Mouse (Mus musculus) natural killer cell, adult 2 months (primary cell): ENCODE data around the gene Hist1h1a.
"Not testable (repeated sequence)": the region's sequence is repeated elsewhere in the genome, so short reads cannot be mapped to it uniquely, and the experiment has no call there.

ENCODE experiments used
- DNase-seq, 2 experiments: peaks; one replicate each; pipeline ENCODE4 v3.0.0; 2022; ENCODE audit warnings: low spot score in 2 of 2

Gene Hist1h1a

DNA sequence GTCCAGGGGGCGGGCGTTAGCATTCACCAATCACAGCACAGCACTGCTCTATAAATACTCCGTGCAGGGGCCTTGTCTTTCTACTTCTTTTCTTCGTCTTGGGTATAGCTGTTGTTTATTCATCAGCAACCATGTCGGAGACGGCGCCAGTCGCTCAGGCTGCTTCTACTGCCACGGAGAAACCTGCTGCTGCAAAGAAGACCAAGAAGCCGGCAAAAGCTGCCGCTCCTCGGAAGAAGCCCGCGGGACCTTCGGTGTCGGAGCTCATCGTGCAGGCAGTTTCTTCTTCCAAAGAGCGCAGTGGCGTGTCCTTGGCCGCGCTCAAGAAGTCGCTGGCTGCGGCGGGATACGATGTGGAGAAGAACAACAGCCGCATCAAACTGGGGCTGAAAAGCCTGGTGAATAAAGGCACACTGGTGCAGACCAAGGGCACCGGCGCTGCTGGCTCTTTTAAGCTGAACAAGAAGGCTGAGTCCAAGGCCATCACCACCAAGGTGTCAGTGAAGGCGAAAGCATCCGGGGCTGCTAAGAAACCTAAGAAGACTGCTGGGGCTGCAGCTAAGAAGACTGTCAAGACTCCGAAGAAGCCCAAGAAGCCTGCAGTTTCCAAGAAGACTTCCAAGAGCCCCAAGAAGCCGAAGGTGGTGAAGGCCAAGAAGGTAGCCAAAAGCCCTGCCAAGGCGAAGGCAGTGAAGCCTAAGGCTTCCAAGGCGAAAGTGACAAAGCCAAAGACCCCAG lies at the start of gene Hist1h1a:
TSS of gene Hist1h1a (plus strand) at position 81 of the 738 bp plus-strand sequence.
- peak; percentile 78 to 84 for DNase-seq

DNA sequence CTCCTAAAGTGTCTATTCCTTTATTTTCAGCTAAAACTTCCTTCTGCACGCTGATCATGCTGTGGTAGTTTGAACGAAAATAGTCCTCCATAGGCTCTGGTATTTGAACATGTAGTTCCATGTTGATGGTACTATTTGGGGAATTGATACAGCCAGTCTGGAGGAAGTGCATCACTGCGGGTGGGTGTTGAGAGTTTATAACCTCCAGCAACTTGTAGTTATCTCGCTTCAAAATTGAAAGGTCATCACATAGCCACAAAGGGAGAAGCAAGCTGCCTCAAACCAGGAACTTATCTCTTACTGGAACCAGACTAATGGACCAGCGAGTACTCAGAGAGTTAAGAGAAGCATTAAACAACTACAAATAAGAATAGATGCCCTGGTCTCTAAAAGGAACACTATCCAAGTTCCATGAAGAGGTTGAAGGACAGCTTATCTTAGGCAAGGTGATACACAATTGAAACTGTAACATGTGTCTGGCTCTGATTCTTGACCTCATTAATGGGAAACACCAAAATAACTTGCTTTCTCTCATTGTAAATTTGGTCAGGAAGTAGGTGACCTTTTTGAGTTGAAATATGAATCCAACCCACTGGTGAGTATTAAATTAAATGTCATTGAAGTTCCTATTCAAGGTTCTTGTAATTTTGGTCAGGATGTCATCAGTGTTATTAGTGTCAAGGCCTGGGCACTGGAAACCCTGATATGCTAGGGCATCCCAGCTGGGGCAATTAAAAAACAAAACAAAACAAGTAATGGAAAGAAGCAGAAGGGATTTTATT lies 47.0 kb upstream of the Hist1h1a start:
- DNase-seq = no peak

DNA sequence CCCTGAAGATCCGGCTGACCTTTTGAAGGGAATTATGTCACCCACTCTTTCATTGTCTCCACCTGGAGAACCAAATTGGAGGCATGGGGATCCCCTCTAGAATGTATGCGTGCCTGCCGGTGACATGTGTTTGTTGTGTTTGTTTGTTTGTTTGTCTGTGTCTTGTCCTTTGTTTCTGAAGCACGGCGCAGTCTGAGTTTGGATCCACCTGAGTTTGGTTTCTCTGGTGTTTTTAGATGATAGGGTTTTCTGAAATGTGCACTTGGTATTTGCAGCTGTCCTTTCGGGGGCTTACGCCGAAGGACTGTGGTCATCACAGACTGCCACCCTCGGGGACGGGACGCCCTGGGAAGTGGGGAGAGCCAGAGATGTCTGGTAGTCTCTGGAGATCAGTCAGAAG lies 46.3 kb upstream of the Hist1h1a start:
- DNase-seq = no peak

DNA sequence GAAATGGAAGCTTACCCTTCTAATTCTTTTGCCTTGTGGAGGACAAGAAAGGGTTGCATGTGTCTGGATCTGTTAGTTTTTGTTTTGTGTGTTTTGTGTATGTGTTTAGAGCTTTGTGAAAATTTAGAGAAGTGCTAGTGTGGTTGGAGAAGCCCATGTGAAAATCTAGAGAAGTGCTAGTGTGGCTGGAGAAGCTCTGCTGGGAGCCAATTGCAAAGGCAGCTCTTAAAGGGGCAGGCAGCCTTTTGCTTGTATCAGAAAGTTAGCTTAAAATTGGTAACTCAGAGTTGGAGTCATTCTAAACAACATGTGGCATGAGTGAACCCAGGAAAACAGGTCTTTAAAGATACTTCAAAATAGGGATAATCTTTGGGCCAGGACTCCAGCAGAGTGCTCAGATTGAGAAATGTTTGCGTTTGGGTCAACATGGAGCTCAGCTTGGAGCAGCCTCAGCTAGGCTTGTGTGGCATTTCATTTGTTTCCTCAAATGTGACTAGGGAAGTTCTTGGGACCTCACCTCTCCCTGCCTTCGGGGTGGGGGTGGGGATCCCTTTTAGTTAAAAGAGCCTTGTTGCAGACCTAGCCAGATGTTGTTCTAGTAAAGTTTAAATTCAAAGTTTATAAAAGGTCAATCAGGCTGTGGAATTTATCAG lies 45.7 kb upstream of the Hist1h1a start:
- not testable (repeated sequence) for DNase-seq

DNA sequence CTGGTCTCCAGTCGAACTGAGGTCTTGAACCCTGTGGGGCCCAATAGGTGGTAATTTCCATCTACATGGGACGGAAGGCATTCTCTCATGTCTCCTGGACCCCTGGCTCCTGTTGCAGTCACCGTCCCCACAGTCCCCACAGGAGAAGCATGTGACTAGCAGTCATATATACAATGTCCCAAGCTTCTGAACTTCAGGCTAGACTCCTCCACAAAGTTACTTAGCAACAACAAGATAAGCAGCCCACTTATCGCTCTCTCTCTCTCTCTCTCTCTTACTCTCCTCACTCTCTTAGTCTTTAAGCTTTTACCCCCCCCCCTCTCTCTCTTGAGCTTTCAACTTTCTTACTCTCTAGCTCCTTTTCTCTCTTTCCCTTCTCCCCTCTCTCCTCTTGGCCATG lies 39.2 kb upstream of the Hist1h1a start:
- DNase-seq = no peak

DNA sequence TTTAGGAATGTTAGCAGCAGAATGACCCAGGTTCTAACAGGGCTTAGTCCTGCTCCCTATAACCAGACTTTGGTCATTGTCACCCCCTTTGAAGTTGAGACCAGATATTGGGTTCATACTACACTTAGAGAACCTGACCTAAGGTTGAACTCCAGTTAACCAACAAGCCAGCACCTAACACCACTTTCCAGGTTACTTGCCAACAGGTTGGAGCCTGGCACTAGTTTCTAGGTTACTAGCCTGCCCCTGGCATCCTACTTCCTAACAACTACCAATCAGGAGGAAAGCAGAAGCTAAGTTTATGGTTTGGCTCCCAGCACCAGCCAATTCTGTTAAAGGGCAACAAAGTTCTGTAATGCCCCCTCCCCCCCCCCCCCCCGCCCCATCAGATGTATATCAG lies 38.3 kb upstream of the Hist1h1a start:
- no peak for DNase-seq

DNA sequence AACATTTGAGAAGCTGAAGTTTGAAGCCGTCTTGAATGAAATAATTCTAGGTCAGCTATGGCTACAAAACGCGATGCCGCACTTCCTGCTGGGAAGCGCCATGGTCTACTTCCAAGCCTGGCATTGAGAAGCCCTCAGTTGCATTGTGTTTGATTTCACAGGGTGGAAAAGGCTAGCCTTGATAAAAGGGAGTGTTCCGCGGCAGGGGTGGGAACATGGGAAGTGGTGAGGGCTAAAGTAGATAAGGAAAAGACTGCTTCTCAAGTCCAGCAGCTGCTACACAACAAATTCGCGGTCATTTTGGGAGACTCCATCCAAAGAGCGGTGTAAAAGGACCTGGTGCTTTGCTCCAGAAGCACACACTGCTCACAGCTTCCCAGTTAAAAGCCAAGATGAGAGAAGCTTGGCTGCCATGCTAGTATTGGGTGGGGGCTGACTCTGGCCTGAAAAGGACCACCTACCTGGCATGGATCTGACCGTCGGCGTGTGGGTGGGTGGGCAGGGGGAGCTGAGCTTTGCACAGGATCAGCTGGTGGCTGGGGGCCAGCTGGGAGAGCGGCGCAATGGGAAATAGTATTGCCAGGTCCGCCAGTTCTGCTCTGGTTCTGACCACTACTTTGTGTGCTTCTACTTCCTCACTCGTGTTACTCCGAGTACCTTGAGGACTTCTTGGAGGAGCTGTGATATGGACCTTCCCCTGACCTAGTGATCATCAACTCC lies 34.8 kb upstream of the Hist1h1a start:
- DNase-seq = no peak

DNA sequence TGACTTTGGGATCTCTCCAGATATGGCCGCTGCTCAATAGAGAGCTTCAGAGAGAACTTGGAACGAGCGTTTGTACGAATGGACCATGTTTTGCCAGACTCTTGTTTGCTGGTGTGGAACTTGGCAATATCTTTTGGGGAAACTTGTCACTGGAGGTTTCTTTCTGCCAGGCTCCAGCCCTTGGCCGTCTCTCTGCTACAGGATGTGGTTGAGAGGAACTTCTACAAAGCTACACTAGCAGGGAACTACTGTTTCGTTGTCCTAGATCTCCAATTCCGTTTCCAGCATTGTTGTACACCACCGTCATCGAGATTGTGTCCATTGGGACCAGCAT lies 34.3 kb upstream of the Hist1h1a start:
- DNase-seq = no peak

DNA sequence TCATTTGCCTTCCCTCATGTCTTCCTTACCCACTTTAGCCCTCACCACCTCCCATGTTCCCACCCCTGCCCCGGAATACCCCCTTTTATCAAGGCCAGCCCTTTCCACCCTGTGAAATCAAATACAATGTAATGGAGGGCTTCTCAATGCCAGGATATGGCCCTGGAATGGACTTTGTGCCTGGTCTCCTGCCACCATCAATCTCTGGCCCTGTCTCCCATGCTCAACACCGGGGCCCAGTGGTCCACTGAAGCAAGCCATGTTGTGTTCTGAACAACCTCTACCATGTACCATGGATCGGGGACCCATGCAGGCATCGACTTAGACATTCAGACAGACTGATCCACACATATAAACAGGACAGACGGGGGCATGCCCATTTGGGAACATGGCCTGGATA lies 33.8 kb upstream of the Hist1h1a start:
- no peak for DNase-seq

DNA sequence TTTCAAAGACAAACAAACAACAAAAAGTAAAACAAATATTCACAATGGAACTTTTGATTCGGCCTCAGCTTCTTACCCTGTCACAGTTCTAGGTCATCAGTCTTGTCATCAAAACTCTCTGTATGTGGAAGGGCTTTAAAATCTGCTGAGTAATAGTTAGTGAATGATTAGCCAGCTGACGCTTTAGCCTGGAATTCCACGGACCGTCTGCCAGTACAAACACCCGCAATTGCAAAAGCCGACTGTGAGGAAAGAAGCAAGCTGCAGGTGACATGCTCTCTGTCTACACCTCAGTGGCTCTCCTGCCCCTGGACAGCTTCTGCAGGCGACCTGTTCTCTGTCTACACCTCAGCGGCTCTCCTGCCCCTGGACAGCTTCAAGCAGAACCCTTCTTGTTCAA lies 33.0 kb upstream of the Hist1h1a start:
- no peak for DNase-seq

DNA sequence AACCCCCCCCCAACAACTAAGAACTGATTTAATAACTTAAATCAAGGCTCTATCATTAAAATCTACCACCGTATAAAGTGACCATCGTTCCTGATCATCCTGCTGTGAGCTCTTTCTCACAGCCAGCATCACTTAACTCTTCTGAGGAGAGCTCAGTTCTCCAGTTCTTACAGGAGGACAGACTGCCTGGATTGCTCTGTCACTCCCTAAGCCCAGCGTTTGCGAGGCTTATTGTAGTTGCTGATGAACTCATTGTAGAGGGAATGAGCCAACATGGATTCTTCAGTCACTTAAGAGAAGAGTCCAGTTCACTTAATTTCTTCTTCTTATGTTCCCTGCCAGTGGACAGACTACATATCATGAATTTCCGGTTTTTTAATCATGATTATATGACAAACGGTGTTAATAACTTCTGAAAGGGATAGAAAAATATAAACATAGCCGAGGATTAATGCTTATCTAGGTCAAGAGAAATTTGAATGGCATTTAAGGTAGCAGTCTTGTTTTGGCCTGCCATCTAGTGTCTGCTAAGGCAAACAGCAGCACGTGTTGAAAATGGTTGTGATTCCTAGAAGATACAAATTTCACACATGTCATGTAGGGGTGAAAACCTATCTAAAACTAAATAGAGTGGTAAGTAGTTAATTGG lies 31.2 kb upstream of the Hist1h1a start:
- peak in 1 of 2 experiments; percentile 42 for DNase-seq

DNA sequence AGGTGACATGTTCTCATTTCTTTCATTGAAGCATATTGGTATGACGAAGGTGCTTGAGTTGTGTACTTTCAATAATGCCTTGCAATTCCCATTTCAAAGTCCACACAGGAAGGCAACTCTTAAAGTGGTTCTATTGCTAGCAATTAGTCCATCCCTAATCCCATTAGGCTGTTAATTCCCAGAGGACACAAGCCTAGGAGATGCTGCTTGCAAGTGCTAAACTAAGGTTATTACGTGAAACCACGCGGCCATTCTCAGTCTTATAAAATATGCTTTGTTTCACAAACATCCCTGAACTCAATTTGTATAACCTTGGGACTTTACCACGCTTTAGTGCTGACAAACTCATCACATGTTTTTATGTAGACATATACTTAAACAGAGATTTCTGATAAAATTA lies 26.4 kb upstream of the Hist1h1a start:
- DNase-seq = no peak

DNA sequence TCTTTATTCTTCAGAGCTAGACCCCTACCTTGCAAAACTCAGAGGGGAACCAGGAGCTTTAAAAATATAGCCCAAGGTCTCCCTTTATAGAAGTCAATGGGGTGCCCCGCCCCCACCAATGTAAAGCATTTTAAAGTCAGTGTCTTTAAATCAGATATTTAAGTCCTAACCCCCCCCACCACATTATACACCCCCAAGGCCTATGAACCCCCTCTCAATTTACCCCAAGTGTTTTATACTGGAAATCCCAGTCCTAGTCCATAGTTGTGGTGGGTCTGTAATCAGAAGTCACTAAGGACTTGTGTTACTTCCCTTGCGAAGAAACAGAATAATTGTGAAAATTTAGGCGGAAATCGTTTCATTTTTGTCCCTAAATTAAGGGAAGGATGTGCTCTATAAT lies 25.4 kb upstream of the Hist1h1a start:
- peak in 1 of 2 experiments; percentile 13 for DNase-seq

DNA sequence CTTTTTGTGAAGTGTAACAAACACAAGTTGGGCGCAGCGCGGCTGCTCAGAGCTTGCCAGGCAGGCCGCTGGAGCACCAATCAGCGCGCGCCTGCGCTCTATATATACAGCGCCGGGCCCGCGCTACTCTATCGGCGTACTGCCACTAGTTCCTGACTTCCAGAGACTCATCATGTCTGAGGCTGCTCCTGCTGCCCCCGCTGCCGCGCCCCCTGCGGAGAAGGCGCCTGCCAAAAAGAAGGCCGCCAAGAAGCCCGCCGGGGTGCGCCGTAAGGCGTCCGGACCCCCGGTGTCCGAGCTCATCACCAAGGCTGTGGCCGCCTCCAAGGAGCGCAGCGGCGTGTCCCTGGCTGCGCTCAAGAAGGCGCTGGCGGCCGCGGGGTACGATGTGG lies 24.8 kb upstream of the Hist1h1a start, which contains the start of gene Hist1h1c:
TSS of gene Hist1h1c (plus strand) at position 132 of the 392 bp plus-strand sequence.
- DNase-seq = peak; percentile 89 to 92

DNA sequence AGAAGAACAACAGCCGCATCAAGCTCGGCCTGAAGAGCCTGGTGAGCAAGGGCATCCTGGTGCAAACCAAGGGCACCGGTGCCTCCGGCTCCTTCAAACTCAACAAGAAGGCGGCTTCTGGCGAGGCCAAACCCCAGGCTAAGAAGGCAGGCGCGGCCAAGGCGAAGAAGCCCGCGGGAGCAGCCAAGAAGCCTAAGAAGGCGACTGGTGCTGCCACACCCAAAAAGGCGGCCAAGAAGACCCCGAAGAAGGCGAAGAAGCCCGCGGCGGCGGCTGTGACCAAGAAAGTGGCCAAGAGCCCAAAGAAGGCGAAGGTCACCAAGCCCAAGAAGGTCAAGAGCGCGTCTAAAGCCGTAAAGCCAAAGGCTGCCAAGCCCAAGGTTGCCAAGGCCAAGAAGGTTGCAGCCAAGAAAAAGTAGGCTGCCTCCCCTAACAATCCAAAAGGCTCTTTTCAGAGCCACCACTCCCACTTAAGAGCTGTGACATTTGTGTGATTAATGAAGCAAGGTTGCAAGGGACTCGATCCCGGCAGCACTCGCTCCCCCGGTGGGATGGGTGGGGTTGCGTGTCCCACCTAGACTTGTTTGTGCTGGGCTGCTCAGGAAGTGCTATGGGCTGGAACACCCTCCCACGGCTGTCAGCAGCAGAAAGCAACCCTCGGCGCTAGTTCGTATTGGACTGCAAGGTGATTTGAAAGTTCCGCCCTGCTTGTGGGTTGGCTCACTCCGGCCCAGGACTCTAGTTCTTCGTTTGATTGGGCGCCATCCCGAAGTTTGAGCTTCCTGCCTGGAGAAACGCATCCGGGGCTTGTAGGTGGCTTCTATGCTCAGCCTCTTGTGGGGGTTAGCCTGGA lies 24.2 kb upstream of the Hist1h1a start:
- peak; percentile 88 to 90 for DNase-seq

DNA sequence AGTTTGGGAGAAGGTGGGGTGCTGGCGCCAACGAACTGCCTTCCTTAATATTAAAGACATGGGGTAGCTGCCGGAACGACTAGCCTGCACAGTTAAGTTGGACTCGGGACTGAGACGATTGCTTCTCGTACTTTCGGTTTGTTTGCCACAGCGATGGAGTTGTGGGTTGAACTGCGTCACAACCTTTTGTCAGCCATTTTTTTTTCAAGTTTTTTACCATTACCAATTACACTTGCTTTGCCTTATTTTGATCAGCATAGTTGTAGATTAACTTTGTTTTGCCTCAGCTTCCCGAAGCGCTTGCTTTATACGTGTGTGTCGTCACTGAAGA lies 23.6 kb upstream of the Hist1h1a start:
- no peak for DNase-seq

DNA sequence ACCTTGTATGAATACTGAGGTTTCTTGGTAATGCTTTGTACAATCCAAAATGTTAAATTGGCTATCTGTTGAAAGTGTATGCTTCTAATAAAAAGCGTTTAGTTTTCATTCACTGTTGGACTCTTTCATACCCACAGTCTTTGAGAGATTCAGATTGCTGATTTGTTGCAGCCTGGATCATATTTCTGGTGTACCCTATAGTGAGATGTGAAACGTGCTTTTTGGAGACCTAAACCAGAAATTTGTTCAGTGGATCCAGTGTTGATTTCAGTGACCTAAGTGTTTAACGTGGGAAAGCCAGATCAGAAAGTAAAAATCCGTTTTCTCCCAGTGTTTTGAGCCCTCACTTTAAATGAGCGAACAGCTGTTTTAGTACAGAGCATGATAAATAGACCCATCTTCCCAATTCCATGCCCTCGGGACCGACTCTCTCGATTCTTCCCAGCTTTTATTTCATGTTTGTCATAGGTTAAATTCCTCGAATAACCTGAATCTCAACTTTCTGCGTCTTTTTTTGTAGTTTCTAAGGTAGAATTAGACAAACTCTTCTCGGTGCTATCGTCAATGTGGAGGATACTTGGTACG lies 23.1 kb upstream of the Hist1h1a start:
- no peak for DNase-seq

DNA sequence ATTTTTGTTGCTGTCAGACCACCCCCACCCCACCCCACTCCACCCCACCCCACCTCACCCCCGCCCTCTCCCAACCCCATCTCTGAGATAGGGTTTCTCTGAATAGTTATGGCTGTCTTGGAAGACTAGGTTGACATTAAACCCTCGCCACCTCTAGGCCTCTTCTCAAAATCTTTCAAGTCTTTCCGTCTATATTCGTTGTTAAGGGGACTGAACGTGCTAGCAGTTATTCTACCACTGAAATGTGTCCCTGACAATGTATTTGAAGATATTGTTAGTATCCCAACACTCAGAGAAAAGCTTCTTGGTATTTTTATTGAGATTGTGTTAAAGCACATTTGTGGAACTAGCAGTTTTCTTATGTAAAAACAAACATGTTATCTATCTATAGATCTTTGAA lies 22.6 kb upstream of the Hist1h1a start:
- DNase-seq = no peak

DNA sequence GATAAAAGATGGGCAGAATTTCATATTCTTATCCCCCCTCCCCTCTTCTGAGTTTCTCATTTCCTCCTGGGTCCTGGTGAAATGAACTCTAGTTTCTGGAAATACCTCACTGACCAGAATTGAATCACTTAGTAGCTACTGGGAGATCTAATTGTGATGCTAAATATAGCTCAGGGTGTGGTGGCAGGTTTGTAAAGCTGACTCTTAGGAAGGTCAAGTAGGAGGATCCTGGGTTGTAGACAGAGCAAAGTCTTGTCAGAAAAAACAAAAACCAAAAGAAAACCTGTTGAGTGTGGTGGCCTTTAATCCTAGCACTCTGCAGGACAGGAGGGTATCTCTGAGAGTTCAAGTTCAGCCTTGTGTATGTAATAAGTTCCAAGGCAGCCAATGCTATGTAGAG lies 21.5 kb upstream of the Hist1h1a start:
- no peak for DNase-seq

DNA sequence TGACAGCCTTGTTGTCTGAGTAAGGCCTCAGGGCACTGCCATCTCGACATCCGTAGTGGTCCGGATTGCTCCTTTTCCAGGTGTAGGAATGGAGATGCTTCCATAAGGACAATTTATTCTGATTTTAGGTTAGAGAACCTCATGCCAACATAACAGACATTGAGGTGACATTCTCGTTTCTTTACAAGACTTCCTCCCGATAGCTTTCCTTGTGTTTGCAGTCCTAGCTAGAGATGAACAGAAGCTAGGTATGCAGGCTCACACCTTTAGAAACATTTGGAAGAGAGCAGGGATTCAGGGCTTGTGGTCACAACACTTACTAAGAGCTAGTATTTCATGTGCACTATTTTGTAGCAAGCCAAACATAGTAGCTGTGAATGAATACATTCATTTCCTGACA lies 20.3 kb upstream of the Hist1h1a start:
- no peak for DNase-seq
